Mouse (Mus musculus) bone marrow macrophage, adult 2 months (primary cell): ENCODE measurements around the gene Dnajc1.

ENCODE experiments used
- CTCF ChIP-seq: IDR thresholded peaks from 2 replicates; pipeline ENCODE4 v1.5.1; 2012; ENCODE audit warnings: low read depth, mild to moderate bottlenecking, low read length, moderate library complexity
- POLR2A ChIP-seq: IDR thresholded peaks from 2 replicates; pipeline ENCODE4 v1.6.1; 2012; ENCODE audit warnings: mild to moderate bottlenecking, low read depth, low read length, borderline replicate concordance

- no peak for TF ChIP-seq POLR2A
- no peak for TF ChIP-seq CTCF
Observed at GRCm38 (mm10) chr2:18317503-18318281, 74.9 kb downstream of the Dnajc1 start.
